Mouse (Mus musculus) midbrain, embryonic 16.5 days (tissue): ENCODE results near the gene Rnf157. TPM values are rescaled to one million over a fixed set of nuclear protein-coding genes. Genes with fewer than 3 reads are reported as not detected.
"Not testable (repeated sequence)": the region's sequence is repeated elsewhere in the genome, so short reads cannot be mapped to it uniquely, and the experiment has no call there.

Experiments
- ATAC-seq: fragments of 200-750 bp; cut with Nextera tagmentation; 2 replicates; pipeline ENCODE4 v1.8.0; 2017; ENCODE audit warnings: moderate TSS enrichment
- H3K27ac ChIP-seq: fragments of 300-500 bp; sonication (generic); 2 replicates; pipeline ENCODE4 v1.5.1; 2014; ENCODE audit warnings: mild to moderate bottlenecking, low read length, mixed read lengths
- H3K27me3 ChIP-seq: fragments of 300-500 bp; sonication (generic); 2 replicates; pipeline ENCODE4 v1.6.1; 2014; ENCODE audit warnings: low read depth, low read length, mixed read lengths; ENCODE audit not compliant: control insufficient read depth, insufficient read depth
- H3K36me3 ChIP-seq: fragments of 300-500 bp; sonication (generic); 2 replicates; pipeline ENCODE4 v1.6.1; 2014; ENCODE audit warnings: mild to moderate bottlenecking, low read length, moderate library complexity, mixed read lengths; ENCODE audit not compliant: control insufficient read depth, insufficient read depth
- H3K4me1 ChIP-seq: fragments of 300-500 bp; sonication (generic); 2 replicates; pipeline ENCODE4 v1.6.1; 2014; ENCODE audit warnings: mild to moderate bottlenecking, low read length, mixed read lengths; ENCODE audit not compliant: control insufficient read depth, insufficient read depth
- H3K4me2 ChIP-seq: fragments of 300-500 bp; sonication (generic); 2 replicates; pipeline ENCODE4 v1.6.1; 2014; ENCODE audit warnings: mild to moderate bottlenecking, low read length, mixed read lengths
- H3K4me3 ChIP-seq: fragments of 300-500 bp; sonication (generic); 2 replicates; pipeline ENCODE4 v1.5.1; 2014; ENCODE audit warnings: low read depth, mild to moderate bottlenecking, low read length, moderate library complexity, mixed read lengths
- H3K9ac ChIP-seq: fragments of 300-500 bp; sonication (generic); 2 replicates; pipeline ENCODE4 v1.6.1; 2014; ENCODE audit warnings: low read depth, low read length, mixed read lengths
- H3K9me3 ChIP-seq: fragments of 300-500 bp; sonication (generic); replicated peaks from 2 replicates; pipeline ENCODE4 v1.6.1; 2014; ENCODE audit warnings: mild to moderate bottlenecking, low read length, mixed read lengths; ENCODE audit not compliant: control insufficient read depth, poor library complexity, severe bottlenecking
- WGBS: fragments of 180-500 bp; shearing (Covaris S2); extraction: QIAGEN DNeasy Blood & Tissue Kit; methylation state at CpG from one replicate; pipeline ENCODE4 v1.1.7; 2014; 5-methylcytosine and 5-hydroxymethylcytosine counted together
- polyA plus RNA-seq: library from polyadenylated mRNA; unstranded; fragments of >200 nt; fragmentation: Nextera tagmentation; extraction: Ambion mirVana; gene quantifications from 2 replicates; pipeline ENCODE4 v1.2.1, GENCODE M21; 2015

Gene Rnf157
- polyA plus RNA-seq, 1 experiment from 2014 or later: 32.3 TPM

- no peak overlapping the region for H3K27ac ChIP-seq
- H3K4me1 ChIP-seq: peaks cover 3% of the 10 kb centered on the region; the same call in 1 of the 2 replicates
- WGBS: 37% methylated on average over 13 of the region's 13 CpGs
- no peak overlapping the region for H3K4me3 ChIP-seq
- no peak for ATAC-seq
- no peaks in the 10 kb centered on the region for H3K9me3 ChIP-seq
- H3K36me3 ChIP-seq: 0 out of 2 replicates have a peak, but pooled peaks cover 3% of the 10 kb centered on the region
- H3K4me2 ChIP-seq: no peak overlapping the region
- no peak overlapping the region for H3K9ac ChIP-seq
- no peaks in the 10 kb centered on the region for H3K27me3 ChIP-seq
These were observed 47.4 kb downstream of the Rnf157 start for GRCm38 (mm10) chr11:116365432-116365831.

- no peak for ATAC-seq
- no peak overlapping the region for H3K4me3 ChIP-seq
- no peak overlapping the region for H3K9ac ChIP-seq
- H3K27ac ChIP-seq: no peak overlapping the region
- no peaks in the 10 kb centered on the region for H3K9me3 ChIP-seq
- H3K4me1 ChIP-seq: peaks cover 3% of the 10 kb centered on the region; the same call in 1 of the 2 replicates
- H3K27me3 ChIP-seq: no peaks in the 10 kb centered on the region
- H3K36me3 ChIP-seq: peaks cover 10% of the 10 kb centered on the region; the same call in 1 of the 2 replicates
- whole genome bisulfite sequencing: 79% methylated on average over 11 of the region's 11 CpGs
- no peak overlapping the region for H3K4me2 ChIP-seq
These were observed 50.8 kb downstream of the Rnf157 start for GRCm38 (mm10) chr11:116362015-116362414.

DNA sequence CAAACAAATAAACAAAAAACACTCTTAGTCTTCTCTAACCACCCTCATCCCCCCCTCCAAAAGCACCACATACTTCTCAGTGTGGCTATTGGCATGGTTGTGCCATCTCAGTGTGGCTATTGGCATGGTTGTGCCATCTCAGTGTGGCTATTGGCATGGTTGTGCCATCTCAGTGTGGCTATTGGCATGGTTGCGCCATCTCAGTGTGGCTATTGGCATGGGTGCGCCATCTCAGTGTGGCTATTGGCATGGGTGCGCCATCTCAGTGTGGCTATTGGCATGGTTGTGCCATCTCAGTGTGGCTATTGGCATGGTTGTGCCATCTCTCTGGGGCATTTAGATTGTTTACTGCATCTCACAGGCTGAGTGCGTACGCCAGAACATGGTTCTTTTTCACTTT lies 51.9 kb downstream of the Rnf157 start:
- WGBS: 97% methylated on average over 5 of the region's 5 CpGs
- H3K9me3 ChIP-seq: not testable (repeated sequence)

GRCm38 (mm10) chr11:116359652-116360051 lies 53.2 kb downstream of the Rnf157 start:
- Histone ChIP-seq H3K9me3 (no peaks in the 10 kb centered on the region), H3K4me3 (no peak overlapping the region)
- no peak for ATAC-seq

More for the DNA sequence above, 51.9 kb downstream of the Rnf157 start:
- H3K4me3 ChIP-seq, H3K27ac ChIP-seq, H3K27me3 ChIP-seq, H3K4me1 ChIP-seq, ATAC-seq, H3K4me2 ChIP-seq, H3K9ac ChIP-seq: not testable (repeated sequence)
- peaks cover 14% of the 10 kb centered on the region; the same call in 1 of the 2 replicates for H3K36me3 ChIP-seq

DNA sequence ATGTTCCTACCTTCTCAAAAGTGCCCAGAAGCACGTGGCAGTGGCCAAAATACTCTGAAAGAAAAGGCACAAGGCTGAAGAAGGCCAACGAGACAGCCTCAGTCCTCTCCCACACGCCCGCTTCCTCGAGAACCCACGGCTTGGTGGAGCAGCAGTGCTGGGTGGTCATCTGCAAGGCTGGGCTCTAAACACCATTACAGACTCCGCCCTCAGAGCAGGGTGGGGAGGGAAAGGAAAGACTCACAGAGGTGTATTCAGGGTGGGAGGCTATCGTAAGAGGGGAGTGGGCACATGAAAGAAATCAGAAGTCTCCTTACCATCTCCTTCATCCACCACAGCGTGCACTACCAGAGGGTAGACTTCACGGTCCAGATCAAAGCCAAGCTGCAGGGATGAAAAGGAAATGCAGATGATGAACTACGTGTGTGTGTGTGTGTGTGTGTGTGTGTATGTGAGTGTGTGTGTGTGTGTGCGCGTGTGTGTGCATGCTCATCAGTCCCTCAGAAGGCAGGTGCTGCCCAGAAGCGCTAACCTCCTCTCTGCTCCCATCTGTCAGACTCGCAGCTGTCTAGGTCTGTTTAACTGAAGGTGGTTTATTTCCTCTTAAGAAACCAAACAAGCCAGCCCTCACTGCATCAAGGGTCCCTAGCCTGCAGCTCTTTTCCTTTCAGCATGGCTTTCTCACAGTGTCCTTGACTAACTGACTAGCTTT lies 53.8 kb downstream of the Rnf157 start:
- Histone ChIP-seq H3K36me3 (peaks cover 24% of the 10 kb centered on the region), H3K4me1 (no peaks in the 10 kb centered on the region), H3K9me3 (no peaks in the 10 kb centered on the region), H3K27me3 (no peaks in the 10 kb centered on the region), H3K9ac (no peak overlapping the region), H3K27ac (no peak overlapping the region), H3K4me2 (no peak overlapping the region), H3K4me3 (no peak overlapping the region)
- ATAC-seq: no peak
- WGBS: 71% methylated on average over 15 of the region's 15 CpGs

More at GRCm38 (mm10) chr11:116359652-116360051, 53.2 kb downstream of the Rnf157 start:
- no peaks in the 10 kb centered on the region for H3K27me3 ChIP-seq
- H3K4me2 ChIP-seq: no peak overlapping the region
- no peak overlapping the region for H3K27ac ChIP-seq
- no peaks in the 10 kb centered on the region for H3K4me1 ChIP-seq
- H3K9ac ChIP-seq: no peak overlapping the region
- 86% methylated on average over 12 of the region's 12 CpGs for WGBS
- H3K36me3 ChIP-seq: peaks cover 22% of the 10 kb centered on the region

DNA sequence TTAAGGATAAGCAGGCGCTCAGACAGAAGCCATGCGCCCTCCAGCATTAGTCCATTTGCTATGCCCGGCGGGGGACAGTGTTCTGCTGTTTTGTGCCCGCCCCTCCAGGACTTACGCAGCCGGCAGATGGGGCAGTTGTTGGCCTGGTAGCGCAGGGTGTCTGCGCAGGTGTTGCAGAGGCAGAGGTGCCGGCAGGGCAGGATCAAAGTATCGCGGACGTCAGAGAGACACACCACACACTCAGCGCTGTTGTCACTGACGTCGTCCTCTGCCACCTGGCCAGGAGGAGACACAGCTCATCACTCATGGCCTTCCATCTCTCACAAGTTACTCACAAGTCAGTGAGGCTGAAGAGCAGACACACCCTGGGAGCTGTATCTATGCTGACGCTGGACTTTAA lies 58.3 kb downstream of the Rnf157 start:
- no peaks in the 10 kb centered on the region for H3K4me1 ChIP-seq
- no peak for ATAC-seq
- H3K9ac ChIP-seq: no peak overlapping the region
- H3K27me3 ChIP-seq: no peaks in the 10 kb centered on the region
- no peak overlapping the region for H3K4me2 ChIP-seq
- 26% methylated on average over 17 of the region's 17 CpGs for WGBS
- H3K27ac ChIP-seq: no peak overlapping the region
- no peaks in the 10 kb centered on the region for H3K9me3 ChIP-seq
- peaks cover 26% of the 10 kb centered on the region for H3K36me3 ChIP-seq
- H3K4me3 ChIP-seq: no peak overlapping the region

- Histone ChIP-seq H3K4me1 (no peaks in the 10 kb centered on the region), H3K4me3 (no peak overlapping the region), H3K4me2 (no peak overlapping the region), H3K9me3 (no peaks in the 10 kb centered on the region), H3K27ac (no peak overlapping the region), H3K9ac (no peak overlapping the region), H3K27me3 (no peaks in the 10 kb centered on the region), H3K36me3 (peaks cover 30% of the 10 kb centered on the region)
- WGBS: 95% methylated on average over 8 of the region's 8 CpGs
- no peak for ATAC-seq
These were observed 59.3 kb downstream of the Rnf157 start for GRCm38 (mm10) chr11:116353535-116353934.

DNA sequence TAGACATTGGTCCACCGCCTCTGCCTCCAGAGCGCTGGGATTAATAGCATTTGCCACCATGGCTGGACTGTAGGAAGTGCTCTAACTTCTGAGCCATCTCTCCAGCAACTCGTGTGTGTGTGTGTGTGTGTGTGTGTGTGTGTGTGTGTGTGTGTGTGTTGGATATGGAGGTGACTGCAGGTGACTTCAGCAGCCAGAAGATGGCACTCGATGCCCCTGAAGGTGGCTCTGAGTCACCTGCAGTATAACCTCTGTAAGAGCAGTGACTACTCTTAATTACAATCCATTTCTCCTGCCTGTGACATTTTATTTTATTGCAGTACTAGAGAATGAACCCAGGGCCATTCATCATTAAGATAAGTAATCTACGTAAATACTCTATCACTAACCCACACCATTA lies 61.5 kb downstream of the Rnf157 start:
- 92% methylated on average over 5 of the region's 5 CpGs for WGBS
- Histone ChIP-seq H3K36me3 (peaks cover 40% of the 10 kb centered on the region), H3K27ac (no peak overlapping the region), H3K9me3 (no peaks in the 10 kb centered on the region), H3K4me1 (no peaks in the 10 kb centered on the region), H3K9ac (no peak overlapping the region), H3K27me3 (no peaks in the 10 kb centered on the region), H3K4me2 (no peak overlapping the region), H3K4me3 (no peak overlapping the region)
- no peak for ATAC-seq

- no peaks in the 10 kb centered on the region for H3K4me1 ChIP-seq
- H3K27ac ChIP-seq: no peak overlapping the region
- H3K4me3 ChIP-seq: no peak overlapping the region
- H3K36me3 ChIP-seq: peaks cover 29% of the 10 kb centered on the region
- no peak overlapping the region for H3K9ac ChIP-seq
- WGBS: 71% methylated on average over 5 of the region's 5 CpGs
- ATAC-seq: no peak
- no peaks in the 10 kb centered on the region for H3K27me3 ChIP-seq
- no peaks in the 10 kb centered on the region for H3K9me3 ChIP-seq
- H3K4me2 ChIP-seq: no peak overlapping the region
These were observed 64.9 kb downstream of the Rnf157 start for GRCm38 (mm10) chr11:116347955-116348354.
